Mouse (Mus musculus) thymus, adult 2 months (tissue): Measurements from ENCODE around the gene Slc25a13.

Source experiments
- CTCF ChIP-seq: fragments of 200-500 bp; IDR thresholded peaks from 2 replicates; pipeline ENCODE4 v1.5.1; 2012; ENCODE audit warnings: mild to moderate bottlenecking, control low read depth, low read length, moderate library complexity, borderline replicate concordance; ENCODE audit not compliant: control insufficient read depth, poor library complexity, insufficient read depth; ENCODE audit errors: extremely low read depth
- POLR2A ChIP-seq: fragments of 200-500 bp; IDR thresholded peaks from 2 replicates; pipeline ENCODE4 v1.6.1; 2012; ENCODE audit warnings: mild to moderate bottlenecking, low read length, control low read depth, moderate library complexity; ENCODE audit not compliant: control insufficient read depth, poor library complexity, insufficient read depth; ENCODE audit errors: extremely low read depth

- TF ChIP-seq CTCF: no peak
- TF ChIP-seq POLR2A: no peak
Observed at GRCm38 (mm10) chr6:6236788-6237298, 19.9 kb upstream of the Slc25a13 start.
